Mouse (Mus musculus) natural killer cell, adult 2 months (primary cell): ENCODE results near the gene Evi5.
A peak's percentile ranks its signal among the peaks of the same experiment; 100 is the strongest.

Source experiments
- DNase-seq, 2 experiments: peaks; one replicate each; pipeline ENCODE4 v3.0.0; 2022; ENCODE audit warnings: low spot score in 2 of 2

The Evi5 gene

GRCm38 (mm10) chr5:107802621-107803020 lies 72.3 kb downstream of the Evi5 start:
- no peak for DNase-seq

GRCm38 (mm10) chr5:107801234-107801633 lies 73.7 kb downstream of the Evi5 start:
- no peak for DNase-seq

- DNase-seq: no peak
Measured at GRCm38 (mm10) chr5:107798290-107798689, 76.6 kb downstream of the Evi5 start.

GRCm38 (mm10) chr5:107793927-107794326 lies 81.0 kb downstream of the Evi5 start:
- no peak for DNase-seq

- no peak for DNase-seq
Measured at GRCm38 (mm10) chr5:107793258-107793657, 81.6 kb downstream of the Evi5 start.

- no peak for DNase-seq
Measured at GRCm38 (mm10) chr5:107792516-107792915, 82.4 kb downstream of the Evi5 start.

- DNase-seq: no peak
Measured at GRCm38 (mm10) chr5:107791966-107792365, 82.9 kb downstream of the Evi5 start.

- DNase-seq: no peak
Measured at GRCm38 (mm10) chr5:107789492-107789891, 85.4 kb downstream of the Evi5 start.

GRCm38 (mm10) chr5:107787682-107788443 lies 87.0 kb downstream of the Evi5 start:
- DNase-seq: no peak

- DNase-seq: no peak
Measured at GRCm38 (mm10) chr5:107782360-107782759, 92.5 kb downstream of the Evi5 start.

GRCm38 (mm10) chr5:107778763-107779162 lies 96.1 kb downstream of the Evi5 start:
- DNase-seq: no peak

- no peak for DNase-seq
Measured at GRCm38 (mm10) chr5:107777545-107777830, 97.4 kb downstream of the Evi5 start.

- no peak for DNase-seq
Measured at GRCm38 (mm10) chr5:107776777-107777544, 97.9 kb downstream of the Evi5 start.

GRCm38 (mm10) chr5:107775875-107776274 lies 99.0 kb downstream of the Evi5 start:
- no peak for DNase-seq

- no peak for DNase-seq
Measured at GRCm38 (mm10) chr5:107772049-107772448, 102.9 kb downstream of the Evi5 start.

- no peak for DNase-seq
Measured at GRCm38 (mm10) chr5:107768224-107768623, 106.7 kb downstream of the Evi5 start.

- no peak for DNase-seq
Measured at GRCm38 (mm10) chr5:107765946-107766345, 109.0 kb downstream of the Evi5 start.

GRCm38 (mm10) chr5:107764486-107764885 lies 110.4 kb downstream of the Evi5 start:
- no peak for DNase-seq

GRCm38 (mm10) chr5:107763674-107764073 lies 111.2 kb downstream of the Evi5 start:
- no peak for DNase-seq

- DNase-seq: peak; percentile 50 to 67
Measured at GRCm38 (mm10) chr5:107759121-107759520, 115.8 kb downstream of the Evi5 start.

- peak in 1 of 2 experiments; percentile 19 for DNase-seq
Measured at GRCm38 (mm10) chr5:107756072-107756471, 118.8 kb downstream of the Evi5 start.

- DNase-seq: no peak
Measured at GRCm38 (mm10) chr5:107754740-107755139, 120.2 kb downstream of the Evi5 start.

GRCm38 (mm10) chr5:107753656-107754055 lies 121.3 kb downstream of the Evi5 start:
- DNase-seq: peak in 1 of 2 experiments; percentile 41
